Mouse (Mus musculus): Measurements from ENCODE around the gene Slco3a1.

DNA sequence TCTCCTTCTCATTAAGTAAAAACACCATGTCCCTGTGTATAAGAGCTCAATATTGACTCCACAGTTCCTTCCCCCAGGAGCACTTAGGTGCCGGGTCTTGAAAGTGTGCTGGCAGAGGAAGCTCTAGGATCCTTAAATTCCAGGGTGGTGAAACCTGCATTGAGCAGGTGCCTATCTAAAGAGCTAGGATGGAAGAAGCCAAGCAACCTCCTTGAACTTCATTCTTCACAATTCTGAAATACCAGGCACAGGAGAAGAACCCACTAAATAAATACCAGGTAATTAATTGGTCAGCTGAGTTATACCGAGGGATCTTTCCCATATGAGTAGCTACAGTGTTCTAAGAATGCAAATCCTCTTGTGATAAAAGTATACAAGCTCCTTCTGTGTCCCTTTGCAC lies 117.9 kb downstream of the Slco3a1 start:
- TF ChIP-seq CTCF (conservative IDR thresholded peaks at IDR 0.05; ENCODE audit: low read length): no peak
- TF ChIP-seq NANOG (IDR thresholded peaks at IDR 0.05; ENCODE audit: borderline replicate concordance, low read length): no peak

All from E14TG2a.4 (cell line).